Mouse (Mus musculus) liver, adult (tissue): ENCODE measurements around the gene Ptpdc1.

ENCODE experiments used
- GATA4 ChIP-seq: IDR thresholded peaks from 2 replicates; pipeline ENCODE4 v1.6.1; 2014; ENCODE audit warnings: mild to moderate bottlenecking, low read length; ENCODE audit not compliant: insufficient replicate concordance

Ptpdc1 gene

DNA sequence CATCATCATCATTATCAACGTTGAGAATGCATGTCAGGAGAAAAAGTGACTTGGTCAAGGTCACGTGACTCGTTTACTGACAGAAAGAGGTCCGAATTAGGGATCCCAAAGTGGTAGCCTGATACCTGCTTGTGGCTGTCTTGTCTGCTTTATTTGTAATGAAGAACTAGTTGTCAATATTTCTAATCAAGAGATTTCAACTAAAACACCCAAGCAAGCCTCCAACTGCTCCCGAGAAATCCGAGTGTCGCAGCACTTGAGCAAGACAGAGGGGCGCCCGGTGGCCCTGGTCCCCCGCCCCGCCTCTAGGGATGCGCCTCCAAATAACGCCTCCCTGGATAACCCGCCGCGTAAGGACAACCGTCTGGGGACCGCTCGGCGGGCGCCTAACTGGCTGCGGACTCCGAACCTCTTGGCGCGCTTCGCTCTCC lies 481 bp downstream of the Ptpdc1 start:
- TF ChIP-seq GATA4, result no peak

DNA sequence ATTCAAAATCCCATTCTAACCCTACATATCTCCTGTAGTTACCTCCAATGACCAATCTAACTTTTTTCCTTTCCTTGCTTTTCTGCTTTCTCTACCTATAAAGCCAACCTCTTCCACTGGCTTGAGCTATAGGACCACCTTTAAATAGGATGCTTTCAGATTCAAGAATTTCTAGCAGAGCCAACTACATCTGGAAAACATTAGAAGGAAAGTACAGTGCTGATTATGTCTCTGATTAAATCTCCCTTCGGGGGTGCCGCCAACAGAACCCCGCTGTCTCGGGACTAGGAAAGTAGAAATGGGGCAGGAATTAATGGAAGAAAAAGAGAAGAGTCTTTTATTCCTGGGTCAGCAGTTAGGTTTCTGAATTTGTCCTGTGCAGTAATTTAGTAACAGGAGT lies 6.6 kb downstream of the Ptpdc1 start:
- TF ChIP-seq GATA4, result no peak

DNA sequence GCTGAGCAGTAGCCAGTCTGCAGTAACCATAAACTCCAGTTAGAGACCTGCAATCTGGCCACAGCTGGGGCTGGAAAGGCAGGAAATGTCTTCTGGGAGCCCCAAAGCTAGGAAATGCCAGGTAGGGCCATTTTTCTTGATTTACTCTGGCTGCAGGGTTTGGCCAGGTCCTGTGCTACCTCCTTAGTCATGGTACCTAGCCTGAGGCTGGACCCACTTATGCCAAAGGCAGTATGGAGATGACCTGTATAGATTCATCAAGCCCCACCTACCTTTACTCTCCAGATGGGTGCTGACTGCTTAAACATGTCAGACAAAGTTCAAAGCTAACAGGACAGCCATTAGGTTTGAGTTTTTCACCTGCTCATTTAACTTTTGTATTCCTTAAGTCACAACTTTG lies 7.7 kb downstream of the Ptpdc1 start:
- no peak for TF ChIP-seq GATA4

DNA sequence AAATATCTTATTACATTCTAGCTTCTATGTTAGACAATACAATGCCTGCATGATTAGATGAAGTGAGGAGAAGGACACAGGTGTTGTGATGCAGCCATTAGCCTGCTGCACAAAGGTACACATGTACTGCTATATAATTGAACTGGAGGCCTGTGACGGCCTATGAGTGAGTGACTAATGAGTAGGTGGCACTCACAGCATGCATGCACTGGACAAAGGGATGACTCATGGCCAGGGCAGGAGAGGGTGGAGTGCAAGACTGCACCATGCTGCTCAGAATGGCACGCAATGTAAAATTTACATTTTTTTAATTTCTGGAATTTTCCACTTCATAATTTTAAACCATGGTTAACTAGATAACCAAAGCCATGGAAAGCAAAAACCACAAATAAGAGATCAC lies 10.9 kb downstream of the Ptpdc1 start:
- TF ChIP-seq GATA4, result no peak

DNA sequence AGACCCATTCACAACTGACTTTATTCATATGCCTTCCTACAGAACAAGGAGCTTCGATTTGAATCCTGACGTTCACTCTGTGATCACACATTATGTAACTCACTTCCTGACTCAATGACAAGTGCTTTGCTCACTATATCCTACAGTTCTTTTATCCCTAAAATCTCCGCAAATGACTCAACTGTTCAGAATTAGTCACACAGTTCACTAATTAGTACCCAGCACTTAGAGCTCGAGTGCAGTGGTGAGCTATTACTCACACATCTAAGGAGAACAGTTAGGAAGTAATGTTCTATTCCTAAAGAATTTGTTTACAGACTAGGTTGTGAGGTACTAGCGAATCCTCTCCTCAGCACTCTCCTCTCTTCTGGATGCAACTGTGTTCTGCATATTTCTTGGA lies 16.4 kb downstream of the Ptpdc1 start:
- no peak for TF ChIP-seq GATA4

DNA sequence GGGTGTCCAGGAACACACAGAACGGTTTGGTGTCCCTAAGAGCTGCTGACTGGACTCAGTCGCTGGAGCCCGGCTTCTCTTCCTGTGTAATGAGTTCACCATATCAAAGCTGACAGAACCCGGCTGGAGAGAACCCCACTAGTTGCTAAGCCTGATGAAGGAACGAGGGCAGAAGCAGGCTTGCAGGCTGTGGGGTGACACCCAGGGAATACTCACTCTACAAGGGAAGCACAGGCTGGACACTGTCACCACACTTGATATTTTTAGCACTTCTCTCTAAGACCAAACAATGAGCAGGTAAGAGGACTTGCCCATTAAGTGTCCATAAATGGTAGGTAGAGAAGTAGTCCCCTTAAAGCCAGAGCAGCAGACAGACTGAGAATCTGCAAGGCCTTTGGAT lies 20.9 kb downstream of the Ptpdc1 start:
- no peak for TF ChIP-seq GATA4

DNA sequence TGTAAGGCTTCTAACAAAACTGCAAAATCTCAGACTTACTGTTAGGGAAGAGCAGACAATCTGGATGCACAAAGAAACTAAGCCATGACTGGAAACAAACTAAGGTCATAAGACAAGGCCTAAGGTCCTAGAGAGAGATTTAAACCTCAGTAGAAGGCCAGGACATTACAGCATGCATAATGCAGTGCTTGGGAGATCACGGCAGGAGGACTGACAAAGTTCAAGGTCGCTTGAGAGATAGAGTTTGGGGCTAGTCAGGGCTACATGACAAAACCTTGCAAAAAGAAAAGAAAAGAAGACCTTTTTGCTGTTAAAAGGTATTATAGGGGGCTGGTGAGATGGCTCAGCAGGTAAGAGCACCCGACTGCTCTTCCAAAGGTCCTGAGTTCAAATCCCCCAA lies 22.2 kb downstream of the Ptpdc1 start:
- TF ChIP-seq GATA4, result no peak

DNA sequence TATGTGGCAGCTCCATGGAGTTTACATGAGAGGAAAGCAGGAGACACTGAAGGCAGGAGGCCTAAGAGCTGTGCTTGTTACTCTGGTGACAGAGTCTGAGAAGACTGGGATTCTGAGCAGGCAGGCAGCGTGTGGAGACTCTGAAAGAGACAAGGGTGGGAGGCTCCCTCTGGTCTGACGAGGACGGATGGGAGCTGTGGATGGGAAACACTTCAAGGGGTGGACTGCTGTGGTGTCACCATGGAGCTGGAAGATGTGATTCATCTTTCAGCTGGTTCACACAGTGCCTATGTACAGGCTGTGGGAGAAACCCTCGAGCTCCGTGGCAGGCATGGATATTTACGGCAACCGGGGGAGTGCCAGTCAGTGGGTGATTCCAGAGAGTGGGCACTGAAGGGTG lies 30.9 kb downstream of the Ptpdc1 start:
- TF ChIP-seq GATA4, result no peak

DNA sequence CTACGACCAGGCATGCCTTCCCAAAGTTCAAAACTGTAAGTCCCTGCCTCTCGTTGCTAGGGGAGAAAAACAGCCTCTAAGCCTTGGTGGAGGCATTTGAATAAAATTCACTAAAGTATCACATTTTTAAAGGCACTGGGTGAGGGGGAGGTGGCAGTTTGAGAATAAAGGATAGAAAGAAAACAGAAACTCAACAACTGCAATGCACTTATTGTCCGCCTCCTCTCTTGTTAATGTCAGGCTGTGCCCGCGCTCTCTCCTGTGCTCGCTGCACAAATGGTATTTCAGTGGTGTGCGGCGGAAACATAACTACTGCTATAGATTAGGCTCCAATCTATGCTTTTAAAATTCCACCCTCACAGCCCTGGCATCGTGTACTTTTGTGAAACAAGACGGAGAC lies 31.4 kb downstream of the Ptpdc1 start:
- TF ChIP-seq GATA4, result no peak

DNA sequence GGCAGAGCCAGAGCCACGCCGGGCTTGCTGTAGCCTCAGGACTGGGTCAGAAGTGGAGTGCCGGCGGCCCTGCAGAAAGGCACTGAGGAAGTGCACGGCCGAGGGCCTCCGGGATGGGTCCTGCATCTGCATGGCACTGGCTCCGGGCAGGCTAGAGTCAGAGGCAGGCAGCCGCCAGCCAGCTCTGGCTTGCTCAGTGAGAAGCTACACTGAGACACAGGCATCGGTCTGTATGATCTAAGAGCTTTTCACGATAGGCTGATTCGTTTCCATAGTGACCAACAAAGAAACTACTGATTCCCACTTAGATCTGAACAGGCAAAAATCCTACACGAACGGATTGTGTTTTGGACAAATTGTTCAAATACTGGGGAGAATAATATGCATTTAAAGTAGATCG lies 32.3 kb downstream of the Ptpdc1 start:
- no peak for TF ChIP-seq GATA4

DNA sequence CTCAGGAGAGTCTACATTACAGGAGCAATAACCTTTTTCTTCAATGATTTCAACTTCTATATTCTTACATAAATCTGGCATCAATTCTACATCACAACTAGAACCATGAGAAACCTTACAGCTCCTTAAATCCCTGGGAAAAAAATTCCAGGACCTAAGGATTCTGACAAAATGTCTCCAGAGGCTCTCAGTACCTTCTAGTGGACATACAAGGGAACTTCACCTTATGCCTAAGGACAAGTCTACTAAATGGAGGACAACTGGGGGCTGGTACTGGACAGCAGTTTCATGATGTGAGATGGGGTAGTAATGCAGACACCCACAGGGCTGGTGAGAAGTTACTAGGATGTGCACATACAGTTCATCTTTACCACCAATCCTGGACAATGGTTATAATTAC lies 34.7 kb downstream of the Ptpdc1 start:
- no peak for TF ChIP-seq GATA4

DNA sequence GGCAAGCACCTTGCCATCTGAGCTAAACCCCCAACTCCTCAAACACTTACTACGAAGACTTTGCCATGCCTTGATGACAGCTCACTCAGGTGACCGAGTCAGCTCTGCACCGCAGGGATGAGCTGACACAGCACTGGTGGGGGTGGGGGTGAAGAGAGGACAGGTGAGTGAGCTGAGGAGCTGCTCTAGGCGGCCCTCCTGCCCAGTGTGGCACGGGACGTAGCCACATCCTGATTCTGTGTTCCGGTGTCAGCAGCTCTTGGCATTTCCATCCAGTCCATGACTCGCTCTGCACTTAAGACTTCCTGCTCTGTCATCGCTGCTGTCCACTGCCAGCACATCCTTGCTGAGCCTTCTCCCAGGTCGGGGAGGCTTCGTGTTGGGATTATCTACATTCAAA lies 38.1 kb downstream of the Ptpdc1 start:
- TF ChIP-seq GATA4, result no peak

DNA sequence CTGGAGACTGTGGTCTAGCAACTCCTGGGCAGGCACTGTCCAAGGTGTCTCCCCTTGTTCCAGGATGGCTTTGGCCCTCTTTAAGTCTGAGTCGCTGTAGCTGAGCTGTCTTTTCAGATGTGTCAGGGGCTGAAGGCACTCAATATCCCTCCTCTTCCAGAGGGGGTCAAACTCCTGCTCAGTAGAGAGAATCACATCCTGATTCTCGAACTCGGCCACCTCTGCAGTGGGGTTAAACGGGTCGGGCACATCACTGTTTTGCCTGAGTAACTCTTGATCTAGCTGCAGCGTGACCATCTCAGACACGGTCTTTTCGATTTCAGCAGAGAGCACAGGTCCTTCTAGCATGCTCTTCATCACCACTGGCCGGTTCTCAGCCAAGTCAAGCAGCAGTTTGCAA lies 39.0 kb downstream of the Ptpdc1 start:
- no peak for TF ChIP-seq GATA4

DNA sequence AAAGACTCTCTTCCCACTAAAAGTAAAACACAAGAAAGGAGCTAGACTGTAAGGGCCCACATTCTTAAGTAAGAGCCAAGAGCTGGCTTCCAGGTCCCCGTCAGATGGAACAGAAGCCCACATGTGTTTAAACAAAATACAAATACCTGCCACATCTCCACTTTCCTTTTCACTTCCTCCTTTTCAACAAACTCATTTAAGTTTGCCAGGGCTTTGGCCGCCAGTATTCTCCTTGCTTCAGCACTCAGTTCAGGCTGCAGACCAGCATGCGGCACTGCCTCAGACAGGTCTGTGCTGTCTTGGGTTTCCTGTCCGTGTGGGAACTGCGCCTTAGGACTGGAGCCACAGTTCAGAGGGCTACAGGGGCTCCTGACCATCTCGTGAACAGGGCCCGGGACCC lies 39.7 kb downstream of the Ptpdc1 start:
- TF ChIP-seq GATA4, result no peak

DNA sequence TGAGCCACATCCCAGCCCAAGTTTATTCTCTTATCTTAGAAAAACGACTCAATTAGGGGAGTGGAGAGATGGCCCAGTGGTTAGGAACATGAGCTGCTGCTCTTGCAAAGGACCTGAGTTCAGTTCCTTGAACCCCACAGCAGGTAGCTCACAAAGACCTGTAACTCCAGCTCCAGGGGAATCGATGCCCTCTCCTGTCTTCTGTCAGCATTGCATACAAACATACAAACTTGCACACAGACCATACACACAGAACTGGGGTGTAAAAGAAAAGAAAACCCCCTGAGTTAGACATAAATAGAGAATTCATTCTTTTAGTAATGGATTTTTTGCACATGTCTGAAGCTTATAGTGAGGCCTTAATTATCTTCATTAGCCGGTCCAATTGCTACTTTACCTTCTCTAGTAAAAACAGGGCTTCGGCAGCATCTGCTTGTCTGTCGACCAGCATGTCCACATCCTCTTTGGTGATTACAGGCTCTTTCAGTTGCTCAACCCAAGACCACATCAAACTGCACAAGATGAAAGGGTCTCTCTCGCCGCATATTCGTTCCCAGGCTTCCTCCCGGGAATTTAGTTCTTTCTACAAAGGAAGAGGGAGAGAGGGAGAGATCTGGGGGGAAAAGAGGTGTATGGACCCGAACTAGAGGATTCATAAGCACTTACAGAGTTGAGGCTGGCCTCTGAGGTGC lies 42.6 kb downstream of the Ptpdc1 start:
- TF ChIP-seq GATA4, result no peak

DNA sequence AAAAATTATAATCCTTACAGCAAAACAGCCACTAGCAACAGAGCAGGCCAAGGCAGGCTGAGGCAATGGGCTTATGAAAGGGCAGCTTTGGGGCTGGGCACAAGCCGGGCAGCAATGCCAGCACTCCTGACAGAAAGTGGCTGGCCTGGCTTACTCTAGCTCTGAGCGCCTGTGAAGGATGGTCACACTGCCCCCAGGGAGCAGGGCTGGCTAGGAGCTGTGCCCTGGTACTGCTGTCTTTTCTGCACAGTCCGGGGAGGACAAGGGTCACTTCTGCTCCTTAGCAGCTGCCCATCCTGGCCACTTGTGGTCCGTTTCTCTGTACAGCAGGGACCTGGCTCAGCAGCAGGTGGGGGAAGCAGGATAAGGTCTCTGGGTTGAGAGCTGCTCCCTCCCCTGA lies 46.8 kb downstream of the Ptpdc1 start:
- no peak for TF ChIP-seq GATA4

DNA sequence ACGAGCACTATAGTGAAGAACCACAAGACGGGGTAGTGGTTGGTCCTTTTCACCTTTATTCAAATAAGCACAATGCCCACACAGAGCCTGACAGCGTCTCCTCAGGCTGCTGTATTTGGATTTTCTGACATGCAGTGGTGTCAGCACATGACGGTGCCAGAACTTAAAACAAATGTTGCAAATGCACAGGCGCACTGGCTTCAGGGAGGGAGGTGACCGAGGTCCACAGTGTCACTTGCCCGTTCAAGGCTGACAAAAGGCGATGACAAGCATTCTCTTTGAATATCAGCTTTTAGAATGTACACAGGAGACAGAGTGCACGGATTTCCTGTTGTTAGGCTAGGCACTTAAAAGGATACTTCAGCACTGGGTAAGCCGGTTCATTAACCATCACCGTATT lies 47.6 kb downstream of the Ptpdc1 start:
- TF ChIP-seq GATA4, result no peak
